41 mouse cellular contexts compared by ENCODE assay signal in genomic region chr9:13491854-13492620, GRCm38 (mm10). TPM values are rescaled to one million over a fixed set of nuclear protein-coding genes. Genes with fewer than 3 reads are reported as not detected.
A peak's percentile ranks its signal among the peaks of the same experiment; 100 is the strongest.
DNase-seq lines count a peak whose midpoint lies in the region; ATAC-seq and TF ChIP-seq lines count a peak whose summit lies in the region.
"Had no signal": no experiment of that assay in that cellular context is flagged by ENCODE, and none has a peak within 500 bp of the region (broad histone marks: within the 10 kb centered on the region; RNA-seq: fewer than 3 reads in every experiment).

No protein-coding gene starts in this region.

- no peaks in the 10 kb centered on the region for H3K9me3 ChIP-seq in stomach, postnatal 0 days (ENCODE audit: control insufficient read depth, low read length)
- no peaks in the 10 kb centered on the region for H3K9me3 ChIP-seq in hindbrain, embryonic 10.5 days
- H3K9me3 ChIP-seq: embryonic facial prominence, embryonic 10.5 days; embryonic facial prominence, embryonic 15.5 days; hindbrain, embryonic 12.5 days; intestine, embryonic 15.5 days; limb, embryonic 13.5 days; liver, embryonic 12.5 days; neural tube, embryonic 12.5 days had no signal

- peak; percentile 83 for ATAC-seq in stomach, postnatal 0 days (ENCODE audit: low FRiP score, low TSS enrichment)
- ATAC-seq: activated CD4-positive, CD25-positive, alpha-beta regulatory T cell, adult 4 months; forebrain, embryonic 14.5 days; hindbrain, postnatal 0 days; intestine, embryonic 15.5 days; liver, embryonic 12.5 days; liver, postnatal 0 days; lung, postnatal 0 days; midbrain, embryonic 16.5 days had no signal

- no peak for DNase-seq in layer of hippocampus, adult 2 months (ENCODE audit: low spot score in 2 of 2)
- DNase-seq in layer of hippocampus, postnatal 14 days (ENCODE audit: low spot score in 2 of 2): no peak
- DNase-seq in NIH3T3 (ENCODE audit: low read depth): peak; percentile 71
- no peak for DNase-seq in stomach, postnatal 0 days (ENCODE audit: low spot score)
- no peak for DNase-seq in hindbrain, embryonic 10.5 days (ENCODE audit: low spot score)
- no peak for DNase-seq in adrenal gland, adult (ENCODE audit: inconsistent age in 2 of 2, low spot score in 1 of 2)
- DNase-seq: adrenal gland, postnatal 10 days; B cell, adult 2 months; cerebellum, adult 18-20 months; cerebellum, postnatal 25 days; gastrocnemius, postnatal 10 days; heart, postnatal 14 days; kidney, adult 2 months; kidney, postnatal 10 days; layer of hippocampus, adult 9-11 months; liver, postnatal 0 days; right cerebral cortex, adult 18-20 months; spleen, adult 18-20 months; thymus, adult 18-20 months; thymus, postnatal 25 days had no signal

- peaks cover 28% of the 10 kb centered on the region for H3K4me1 ChIP-seq in embryonic fibroblast, embryonic 13.5 days (ENCODE audit: control insufficient read depth, insufficient read depth, low read length)
- H3K4me1 ChIP-seq in stomach, postnatal 0 days (replicated peaks; ENCODE audit: control insufficient read depth, insufficient read depth): no peaks in the 10 kb centered on the region
- H3K4me1 ChIP-seq in hindbrain, embryonic 10.5 days (replicated peaks): peaks cover 3% of the 10 kb centered on the region; the same call in 1 of the 2 replicates
- H3K4me1 ChIP-seq: liver, embryonic 12.5 days; neural tube, embryonic 12.5 days had no signal

- WGBS in stomach, postnatal 0 days: 61% methylated on average over 9 of the region's 9 CpGs
- WGBS in hindbrain, embryonic 10.5 days: 84% methylated on average over 9 of the region's 9 CpGs

- H3K4me3 ChIP-seq in layer of hippocampus, adult 2 months: no peak overlapping the region
- H3K4me3 ChIP-seq in embryonic fibroblast, embryonic 13.5 days (ENCODE audit: insufficient read depth, low read length): no peak overlapping the region
- no peak overlapping the region for H3K4me3 ChIP-seq in stomach, postnatal 0 days (ENCODE audit: low read depth, low read length)
- H3K4me3 ChIP-seq in hindbrain, embryonic 10.5 days: no peak overlapping the region
- H3K4me3 ChIP-seq: embryonic facial prominence, embryonic 10.5 days; embryonic facial prominence, embryonic 15.5 days; hindbrain, embryonic 12.5 days; intestine, embryonic 15.5 days; left cerebral cortex, adult 2 months; limb, embryonic 13.5 days; liver, embryonic 12.5 days; neural tube, embryonic 12.5 days had no signal

- H3K27ac ChIP-seq in layer of hippocampus, adult 2 months: peak overlapping the region; percentile 2; the same call in 1 of the 2 replicates
- H3K27ac ChIP-seq in embryonic fibroblast, embryonic 13.5 days (ENCODE audit: insufficient read depth, low read length): peak overlapping the region; percentile 99
- H3K27ac ChIP-seq in stomach, postnatal 0 days (replicated peaks): no peak overlapping the region
- no peak overlapping the region for H3K27ac ChIP-seq in hindbrain, embryonic 10.5 days
- H3K27ac ChIP-seq: embryonic facial prominence, embryonic 10.5 days; embryonic facial prominence, embryonic 15.5 days; hindbrain, embryonic 12.5 days; hindbrain, postnatal 0 days; intestine, embryonic 15.5 days; left cerebral cortex, adult 2 months; limb, embryonic 13.5 days; liver, embryonic 12.5 days; macrophage; neural tube, embryonic 12.5 days had no signal

- H3K27me3 ChIP-seq in stomach, postnatal 0 days (ENCODE audit: control insufficient read depth, insufficient read depth, low read length): no peaks in the 10 kb centered on the region; the same call in 1 of the 2 replicates
- H3K27me3 ChIP-seq in hindbrain, embryonic 10.5 days (ENCODE audit: insufficient read depth, poor library complexity, severe bottlenecking): no peaks in the 10 kb centered on the region
- H3K27me3 ChIP-seq: embryonic facial prominence, embryonic 15.5 days; hindbrain, embryonic 12.5 days; intestine, embryonic 15.5 days; limb, embryonic 13.5 days; liver, embryonic 12.5 days; neural tube, embryonic 12.5 days had no signal

- H3K9ac ChIP-seq in stomach, postnatal 0 days (ENCODE audit: low read length): no peak overlapping the region
- H3K9ac ChIP-seq: embryonic facial prominence, embryonic 15.5 days; hindbrain, embryonic 12.5 days; intestine, embryonic 15.5 days; limb, embryonic 13.5 days; liver, embryonic 12.5 days; liver, postnatal 0 days; neural tube, embryonic 12.5 days had no signal

- H3K36me3 ChIP-seq in stomach, postnatal 0 days (ENCODE audit: control insufficient read depth, insufficient read depth, low read length): no peaks in the 10 kb centered on the region
- no peaks in the 10 kb centered on the region for H3K36me3 ChIP-seq in hindbrain, embryonic 10.5 days
- H3K36me3 ChIP-seq: embryonic facial prominence, embryonic 10.5 days; embryonic facial prominence, embryonic 15.5 days; hindbrain, embryonic 12.5 days; intestine, embryonic 15.5 days; limb, embryonic 13.5 days; liver, embryonic 12.5 days; neural tube, embryonic 12.5 days had no signal

- no peak for TF ChIP-seq EP300 in stomach, postnatal 0 days (optimal IDR thresholded peaks at IDR 0.05)

- no peak for TF ChIP-seq CTCF in layer of hippocampus, adult 2 months (conservative IDR thresholded peaks at IDR 0.05)
- TF ChIP-seq CTCF in embryonic fibroblast, embryonic 13.5 days (IDR thresholded peaks at IDR 0.05; ENCODE audit: borderline replicate concordance, insufficient read depth, low read length): no peak
- TF ChIP-seq CTCF in stomach, postnatal 0 days (IDR thresholded peaks at IDR 0.05; ENCODE audit: low read depth): no peak

- no peak for TF ChIP-seq POLR2A in embryonic fibroblast, embryonic 13.5 days (IDR thresholded peaks at IDR 0.05; ENCODE audit: low read depth, low read length)

- H3K4me2 ChIP-seq in stomach, postnatal 0 days (replicated peaks; ENCODE audit: low read depth): no peak overlapping the region
- H3K4me2 ChIP-seq: embryonic facial prominence, embryonic 15.5 days; hindbrain, embryonic 12.5 days; intestine, embryonic 15.5 days; limb, embryonic 13.5 days; liver, embryonic 12.5 days; neural tube, embryonic 12.5 days had no signal

RNA-seq across cellular contexts. Expression of gene Gm17571, which starts 45.5 kb away (rescaled TPM):
- not detected for total RNA-seq in layer of hippocampus, adult 2 months (2021)
- total RNA-seq in layer of hippocampus, postnatal 14 days (2021): not detected
- polyA plus RNA-seq in embryonic fibroblast, embryonic 13.5 days (2011; ENCODE audit: insufficient read length, low read depth, missing spikeins): not detected in 2 replicates
- polyA plus RNA-seq in stomach, postnatal 0 days (2015; fragmentation: Nextera tagmentation; extraction: Ambion mirVana): not detected in 2 replicates
- not detected in 2 replicates for polyA plus RNA-seq in hindbrain, embryonic 10.5 days (2016; fragmentation: Nextera tagmentation; extraction: Ambion mirVana)
- total RNA-seq: adrenal gland, postnatal 10 days; gastrocnemius, postnatal 10 days; heart, postnatal 14 days; hindbrain, postnatal 0 days; left cerebral cortex, adult 2 months; left cerebral cortex, postnatal 25 days had no signal
- polyA plus RNA-seq: activated CD4-positive, CD25-positive, alpha-beta regulatory T cell, adult 4 months; embryonic facial prominence, embryonic 10.5 days; embryonic facial prominence, embryonic 15.5 days; forebrain, embryonic 14.5 days; frontal cortex, adult 2 months; gonadal fat pad, adult 2 months; heart, embryonic 14.5 days; hindbrain, embryonic 12.5 days; hindbrain, postnatal 0 days; intestine, embryonic 15.5 days; kidney, adult 2 months; large intestine, adult 2 months; limb, embryonic 13.5 days; liver, embryonic 12.5 days; liver, postnatal 0 days; lung, postnatal 0 days; macrophage; midbrain, embryonic 16.5 days; neural tube, embryonic 12.5 days; stomach, embryonic 16.5 days had no signal

Comparison
In these comparisons a context has a peak if more than half of its experiments do, and no peak if none do; other contexts are left out.
1. H3K27ac ChIP-seq: peak in layer of hippocampus, adult 2 months (single experiment) and embryonic fibroblast, embryonic 13.5 days (single experiment); none in stomach, postnatal 0 days (single experiment) and hindbrain, embryonic 10.5 days (single experiment).